Mouse (Mus musculus): Measurements from ENCODE around the gene Wdr46. TPM values are rescaled to one million over a fixed set of nuclear protein-coding genes. Genes with fewer than 3 reads are reported as not detected.

Wdr46 gene
- total RNA-seq, 1 experiment from 2014 or later = 16.1 TPM

DNA sequence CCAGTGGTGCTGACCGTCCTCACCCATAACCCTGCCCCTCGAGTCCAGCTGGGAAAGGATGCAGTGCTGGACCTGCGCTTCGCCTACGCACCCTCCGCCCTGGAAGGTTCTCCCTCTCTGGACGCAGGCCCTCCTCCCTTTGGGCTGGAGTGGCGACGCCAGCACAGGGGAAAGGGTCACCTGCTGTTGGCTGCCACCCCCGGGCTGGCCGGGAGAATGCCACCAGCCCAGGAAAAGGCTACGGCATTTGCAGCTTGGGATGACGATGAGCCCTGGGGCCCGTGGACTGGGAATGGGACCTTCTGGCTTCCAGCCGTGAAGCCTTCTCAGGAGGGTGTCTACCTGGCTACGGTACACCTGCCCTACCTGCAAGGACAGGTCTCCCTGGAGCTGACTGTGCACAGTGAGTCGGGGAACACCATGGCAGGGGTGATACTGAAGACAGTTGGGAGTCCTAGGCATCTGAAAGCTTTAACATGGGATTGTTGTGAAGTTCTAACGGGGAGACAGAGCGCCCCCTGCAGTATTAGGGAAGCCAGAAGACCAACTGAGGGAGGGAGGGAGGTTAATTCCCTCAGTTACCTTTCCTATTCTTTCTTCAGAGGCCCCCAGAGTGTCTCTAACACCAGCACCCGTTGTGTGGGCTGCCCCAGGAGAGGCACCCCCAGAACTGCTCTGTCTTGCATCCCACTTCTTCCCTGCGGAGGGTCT lies 14.9 kb upstream of the Wdr46 start:
- ATAC-seq (ENCODE audit: extremely low read depth, insufficient number of reproducible peaks, low FRiP score, poor library complexity, severe bottlenecking) = no peak

DNA sequence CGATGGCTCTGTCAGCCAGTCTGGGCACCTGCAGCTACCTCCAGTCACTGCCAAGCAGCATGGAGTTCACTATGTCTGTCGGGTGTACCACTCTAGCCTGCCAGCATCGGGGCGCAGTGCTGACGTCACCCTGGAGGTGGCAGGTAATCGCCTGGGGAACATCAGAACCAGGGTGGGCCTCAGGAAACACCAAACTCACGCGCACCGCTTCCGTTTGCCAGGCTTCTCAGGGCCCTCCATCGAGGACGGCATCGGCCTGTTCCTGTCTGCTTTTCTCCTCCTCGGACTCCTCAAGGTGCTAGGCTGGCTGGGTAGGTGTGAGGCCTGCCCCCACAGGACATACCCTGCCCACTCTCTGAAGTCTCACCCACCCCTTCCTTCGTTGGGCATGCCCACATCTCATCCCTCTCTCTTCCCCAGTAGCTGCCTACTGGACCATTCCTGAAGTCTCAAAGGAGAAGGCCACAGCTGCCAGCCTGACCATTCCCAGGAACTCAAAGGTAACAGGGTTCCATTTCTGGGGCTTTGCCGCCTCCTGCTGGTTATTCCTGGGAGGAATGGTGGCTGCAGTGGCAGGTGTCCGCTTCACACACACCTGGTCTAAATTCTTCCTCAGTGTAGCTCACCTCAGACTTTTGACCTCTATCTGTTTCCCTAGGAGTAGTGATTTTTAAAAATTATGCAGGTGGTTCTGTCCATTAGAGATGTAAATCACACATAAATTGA lies 14.1 kb upstream of the Wdr46 start:
- no peak for ATAC-seq (ENCODE audit: extremely low read depth, insufficient number of reproducible peaks, low FRiP score, poor library complexity, severe bottlenecking)

DNA sequence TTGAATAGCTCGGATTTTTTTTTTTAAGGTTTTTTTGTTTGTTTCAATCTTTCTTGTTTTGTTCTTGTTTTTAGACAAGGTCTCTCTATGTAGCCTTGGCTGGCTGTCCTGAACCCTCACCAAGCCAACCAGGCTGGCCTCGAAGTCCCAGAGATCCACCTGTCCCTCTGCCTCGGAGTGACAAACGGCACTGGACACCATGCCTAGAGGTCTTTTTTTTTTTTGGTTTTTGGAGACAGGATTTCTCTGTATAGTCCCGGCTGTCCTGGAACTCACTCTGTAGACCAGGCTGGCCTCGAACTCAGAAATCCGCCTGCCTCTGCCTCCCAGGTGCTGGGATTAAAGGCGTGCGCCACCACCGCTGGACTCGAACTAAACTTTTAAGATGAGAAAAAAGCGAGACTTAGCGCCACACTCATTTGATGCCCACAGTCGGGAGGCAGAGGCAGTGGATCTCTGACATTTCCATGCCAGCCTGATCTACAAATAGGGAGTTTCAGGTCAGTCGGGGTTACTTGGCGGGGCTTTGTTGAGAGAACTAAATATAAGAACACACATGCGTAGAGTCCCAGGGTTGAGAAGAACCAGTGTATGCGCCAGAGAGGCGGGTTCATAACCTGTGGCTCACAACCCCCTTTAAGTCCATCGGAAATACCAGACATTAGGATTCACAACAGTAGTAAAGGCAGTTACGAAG lies 12.1 kb upstream of the Wdr46 start:
- ATAC-seq (ENCODE audit: extremely low read depth, insufficient number of reproducible peaks, low FRiP score, poor library complexity, severe bottlenecking) = no peak

DNA sequence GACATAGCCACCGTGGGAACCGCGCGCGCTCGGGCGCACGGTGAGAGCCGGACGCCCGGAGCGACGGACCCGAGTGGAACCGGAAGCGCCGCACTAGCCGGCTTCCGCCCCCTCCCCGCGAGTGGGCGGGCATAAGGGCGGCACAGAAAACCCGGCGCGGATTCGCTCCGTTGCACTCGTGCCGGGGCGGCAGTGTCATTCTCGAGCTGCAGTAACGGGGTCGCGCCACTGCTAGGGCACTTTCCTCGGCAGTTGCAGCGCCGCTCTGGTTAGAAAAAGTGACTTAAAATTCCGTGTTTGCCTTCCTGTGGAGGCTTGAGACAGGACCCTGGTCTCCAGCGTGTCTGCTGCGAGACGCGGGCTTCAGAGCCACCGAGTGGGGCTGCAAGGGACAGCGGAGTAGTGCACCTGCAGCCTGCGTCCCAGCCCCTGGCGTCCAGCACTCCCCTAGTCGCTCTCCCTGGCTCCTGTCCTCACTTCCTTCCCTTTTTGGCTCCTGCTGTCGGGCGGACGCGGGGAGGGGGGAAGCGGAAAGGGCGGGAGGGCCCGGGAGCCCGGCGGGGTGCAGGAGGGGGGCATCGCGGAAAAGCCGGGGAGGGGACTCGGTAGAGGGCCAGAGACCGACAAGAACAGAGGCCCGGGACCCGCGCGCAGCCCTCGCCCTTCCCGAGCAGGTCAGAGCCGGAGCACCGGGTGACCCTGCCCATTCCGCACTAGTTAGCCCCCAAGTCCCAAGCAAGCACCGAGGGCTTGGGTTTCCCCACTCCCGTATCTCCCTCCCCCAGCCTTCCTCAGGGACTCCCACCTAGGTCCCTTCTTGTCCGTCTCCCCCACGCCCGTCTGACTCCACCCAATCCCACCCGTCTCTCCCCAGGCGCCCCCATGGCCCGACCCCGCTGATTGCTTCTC lies 10.8 kb upstream of the Wdr46 start, which contains the start of gene Rgl2:
Gene Rgl2 (plus strand): TSS at position 173 of the 909 bp plus-strand sequence.
- peak; percentile 55 for ATAC-seq (ENCODE audit: extremely low read depth, insufficient number of reproducible peaks, low FRiP score, poor library complexity, severe bottlenecking)

DNA sequence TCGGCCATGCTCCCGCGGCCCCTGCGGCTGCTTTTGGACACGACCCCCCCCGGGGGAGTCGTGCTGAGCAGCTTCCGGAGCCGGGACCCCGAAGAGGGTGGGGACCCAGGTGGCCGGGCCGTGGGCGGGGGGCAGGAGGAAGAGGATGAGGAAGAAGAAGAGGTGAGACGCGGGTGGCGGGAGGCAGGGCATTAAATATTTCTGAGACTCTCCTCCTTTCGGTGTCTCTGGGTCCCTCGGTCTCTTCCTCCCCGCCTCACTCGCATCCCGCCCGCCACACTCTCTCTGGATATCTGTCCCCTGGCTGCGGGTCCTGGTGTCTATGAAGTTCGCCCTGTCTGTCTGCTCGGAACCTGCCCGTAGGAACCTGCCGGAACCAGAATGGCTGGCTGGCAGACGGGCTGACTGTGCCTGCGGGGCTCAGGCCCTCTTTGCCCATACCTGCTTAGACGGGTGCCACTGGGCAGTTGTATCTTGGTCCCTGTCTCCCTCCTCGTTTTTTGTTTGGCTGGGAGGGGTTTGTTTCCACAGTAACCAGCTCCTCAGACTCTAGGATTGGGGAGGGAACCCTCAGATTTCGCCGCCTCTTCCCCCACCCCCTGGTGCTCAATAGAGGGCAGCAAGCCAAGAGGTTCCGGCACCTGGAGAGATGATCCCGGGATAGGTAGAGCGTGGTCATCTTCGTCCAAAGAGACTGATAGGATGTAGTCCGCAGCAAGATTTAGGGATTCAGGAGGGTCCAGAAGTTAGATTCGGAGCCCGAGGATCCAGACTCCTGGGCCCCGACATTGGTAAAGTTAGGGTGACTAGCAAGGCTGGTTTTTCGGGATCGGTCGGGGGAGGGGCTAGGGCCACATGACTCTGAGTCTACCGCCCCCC lies 9.9 kb upstream of the Wdr46 start:
- ATAC-seq (ENCODE audit: extremely low read depth, insufficient number of reproducible peaks, low FRiP score, poor library complexity, severe bottlenecking) = peak; percentile 13; the same call in 1 of the 2 replicates

DNA sequence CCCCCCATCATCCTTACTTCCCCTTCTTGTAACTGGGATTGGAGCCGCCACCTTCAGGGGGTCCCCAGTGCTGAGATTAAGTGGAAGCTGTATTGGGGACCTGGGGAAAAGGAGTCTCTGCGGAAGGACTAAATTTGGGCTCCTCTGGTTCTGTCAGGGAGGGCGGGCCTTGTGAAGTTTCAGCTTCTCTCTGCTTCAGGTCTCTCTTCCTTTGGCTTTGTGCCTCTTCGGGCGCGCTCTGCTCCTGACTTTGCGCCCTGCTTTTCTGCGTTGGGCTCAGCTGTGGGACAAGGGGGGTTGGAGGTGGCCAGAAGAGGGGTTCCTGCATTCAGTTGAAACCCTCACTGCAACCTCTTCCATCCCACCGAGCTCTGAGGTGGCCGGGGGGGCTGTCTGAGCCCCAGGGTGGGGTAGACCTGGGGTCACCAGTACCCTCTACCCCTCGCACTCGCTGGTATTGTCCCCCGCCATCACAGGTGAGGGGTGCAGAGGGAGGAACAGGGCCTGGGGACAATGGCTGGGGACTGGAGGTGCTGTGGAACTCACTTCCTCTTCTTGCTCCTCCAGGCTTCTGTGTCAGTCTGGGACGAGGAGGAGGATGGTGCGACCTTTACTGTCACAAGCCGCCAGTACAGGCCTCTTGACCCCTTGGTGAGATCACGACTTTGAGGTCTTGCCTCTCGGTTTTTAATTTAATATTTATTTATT lies 9.1 kb upstream of the Wdr46 start:
- ATAC-seq (ENCODE audit: extremely low read depth, insufficient number of reproducible peaks, low FRiP score, poor library complexity, severe bottlenecking) = no peak

DNA sequence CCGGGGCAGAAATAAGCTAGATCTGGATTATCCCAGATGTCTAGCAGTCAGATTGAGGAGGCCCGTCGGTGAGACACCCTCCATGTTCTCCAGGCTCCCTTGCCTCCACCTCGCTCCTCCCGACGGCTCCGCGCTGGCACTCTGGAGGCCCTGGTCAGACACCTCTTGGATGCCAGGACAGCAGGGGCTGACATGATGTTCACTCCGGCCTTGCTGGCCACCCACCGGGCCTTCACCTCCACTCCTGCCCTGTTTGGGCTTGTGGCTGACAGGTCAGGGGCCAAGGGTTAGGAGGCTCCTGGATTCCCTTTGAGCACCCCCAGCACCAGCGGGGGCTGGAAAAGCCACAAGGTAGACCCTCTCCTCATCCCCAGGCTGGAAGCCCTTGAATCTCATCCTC lies 8.5 kb upstream of the Wdr46 start:
- no peak for ATAC-seq (ENCODE audit: extremely low read depth, insufficient number of reproducible peaks, low FRiP score, poor library complexity, severe bottlenecking)

DNA sequence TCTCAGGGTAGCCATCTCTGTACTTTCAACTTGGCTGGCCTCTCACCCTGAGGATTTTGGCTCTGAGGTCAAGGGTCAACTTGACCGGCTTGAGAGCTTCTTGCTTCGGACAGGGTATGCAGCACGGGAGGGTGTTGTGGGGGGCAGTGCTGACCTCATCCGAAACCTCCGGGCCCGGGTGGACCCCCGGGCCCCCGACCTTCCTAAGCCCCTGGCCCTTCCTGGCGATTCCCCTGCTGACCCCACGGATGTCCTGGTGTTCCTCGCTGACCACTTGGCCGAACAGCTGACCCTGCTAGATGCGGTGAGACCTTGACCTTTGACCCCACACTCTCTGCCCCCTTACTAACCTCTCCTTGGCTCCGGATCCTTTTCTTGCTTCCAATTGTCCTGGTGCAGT lies 8.0 kb upstream of the Wdr46 start:
- ATAC-seq (ENCODE audit: extremely low read depth, insufficient number of reproducible peaks, low FRiP score, poor library complexity, severe bottlenecking) = no peak

DNA sequence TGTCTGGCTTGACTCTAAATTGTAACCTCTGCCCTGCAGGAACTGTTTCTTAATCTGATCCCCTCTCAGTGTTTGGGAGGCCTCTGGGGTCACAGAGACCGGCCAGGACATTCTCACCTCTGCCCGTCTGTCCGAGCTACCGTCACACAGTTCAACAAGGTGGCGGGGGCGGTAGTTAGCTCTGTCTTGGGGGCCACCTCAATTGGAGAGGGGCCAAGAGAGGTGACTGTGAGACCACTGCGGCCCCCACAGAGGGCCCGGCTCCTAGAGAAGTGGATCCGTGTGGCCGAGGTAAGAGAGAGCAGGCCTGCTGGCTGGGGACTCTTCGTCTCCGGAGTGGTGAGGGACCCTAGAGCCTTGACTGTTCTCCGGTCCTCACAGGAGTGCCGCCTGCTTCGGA lies 7.5 kb upstream of the Wdr46 start:
- no peak for ATAC-seq (ENCODE audit: extremely low read depth, insufficient number of reproducible peaks, low FRiP score, poor library complexity, severe bottlenecking)

DNA sequence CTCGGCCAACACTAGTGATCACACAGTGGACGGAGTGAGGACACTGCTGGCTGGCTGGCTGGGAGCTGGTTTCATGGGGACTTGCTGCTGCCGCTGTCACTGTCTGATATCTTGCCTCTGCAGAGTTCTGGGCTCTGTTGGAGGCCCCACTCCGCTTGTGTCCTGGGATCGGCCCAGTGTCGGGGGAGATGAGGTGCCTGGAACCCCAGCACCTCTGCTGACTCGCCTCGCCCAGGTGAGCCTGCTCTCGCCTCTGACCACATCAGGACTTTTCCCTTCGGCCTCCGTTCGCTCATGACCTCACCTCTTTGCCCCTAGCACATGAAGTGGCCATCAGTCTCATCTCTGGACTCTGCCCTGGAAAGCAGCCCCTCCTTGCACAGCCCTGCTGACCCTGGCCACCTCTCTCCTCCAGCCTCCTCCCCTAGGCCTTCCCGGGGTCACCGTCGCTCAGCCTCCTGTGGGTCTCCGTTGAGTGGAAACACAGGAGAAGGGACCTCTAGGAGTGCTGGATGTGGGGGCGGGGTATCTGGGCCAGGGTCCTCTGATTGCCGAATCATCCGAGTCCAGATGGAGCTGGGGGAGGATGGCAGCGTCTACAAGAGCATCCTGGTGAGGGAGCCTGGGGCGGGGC lies 4.9 kb upstream of the Wdr46 start:
- ATAC-seq (ENCODE audit: extremely low read depth, insufficient number of reproducible peaks, low FRiP score, poor library complexity, severe bottlenecking) = no peak

DNA sequence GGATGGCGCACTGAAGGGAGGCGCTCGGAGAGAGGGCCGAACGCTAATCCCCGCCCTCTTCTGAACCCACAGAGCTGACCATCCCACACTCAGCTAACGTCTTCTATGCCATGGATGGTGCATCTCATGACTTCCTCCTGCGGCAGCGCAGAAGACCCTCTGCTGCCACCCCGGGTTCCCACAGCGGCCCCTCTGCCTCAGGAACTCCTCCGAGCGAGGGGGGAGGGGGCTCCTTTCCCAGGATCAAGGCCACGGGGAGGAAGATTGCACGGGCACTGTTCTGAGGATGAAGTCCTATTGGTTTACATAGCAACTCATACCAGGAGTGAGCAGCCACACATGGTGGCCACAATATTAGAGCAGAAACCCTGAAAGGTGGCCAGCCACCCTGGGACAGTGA lies 3.5 kb upstream of the Wdr46 start:
- ATAC-seq (ENCODE audit: extremely low read depth, insufficient number of reproducible peaks, low FRiP score, poor library complexity, severe bottlenecking) = no peak

DNA sequence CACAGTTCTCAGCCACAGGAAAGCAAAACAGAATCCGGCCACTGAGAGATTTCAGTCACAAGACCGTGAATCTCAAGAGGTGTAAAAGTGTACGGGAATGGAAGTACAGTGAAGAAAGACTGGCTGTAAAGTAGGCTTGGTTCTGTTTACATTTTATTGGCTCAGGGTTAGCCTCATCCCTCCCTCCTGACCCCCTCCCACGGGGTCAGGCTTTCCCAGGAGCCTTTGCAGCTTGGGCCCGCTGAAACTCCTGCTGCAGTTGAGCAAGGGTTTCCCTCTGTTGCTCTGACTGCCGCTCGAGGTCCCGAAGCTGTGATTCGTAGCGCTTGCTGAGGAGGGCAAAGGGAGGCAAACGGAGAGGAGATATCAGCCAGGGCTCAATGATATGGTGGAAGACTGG lies 1.7 kb upstream of the Wdr46 start:
- ATAC-seq (ENCODE audit: extremely low read depth, insufficient number of reproducible peaks, low FRiP score, poor library complexity, severe bottlenecking) = no peak

DNA sequence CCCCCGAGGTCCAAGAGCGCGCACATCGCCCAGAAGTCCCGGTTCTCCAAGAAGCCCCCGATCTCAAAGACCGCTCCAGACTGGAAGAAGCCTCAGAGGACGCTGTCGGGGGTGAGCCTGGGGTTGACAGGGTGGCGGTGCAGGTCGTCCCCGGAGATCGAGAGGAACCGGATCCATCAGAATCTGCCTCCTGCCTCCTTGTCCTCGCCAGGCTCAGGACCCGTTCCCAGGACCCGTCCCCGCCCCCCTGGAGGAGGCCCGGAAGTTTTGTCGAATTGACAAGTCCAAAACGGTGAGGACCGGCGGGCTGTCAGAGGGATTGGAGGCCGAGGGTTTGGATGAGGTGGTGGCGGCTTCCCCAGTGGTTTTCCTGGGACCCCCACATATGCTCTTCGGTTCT lies 521 bp downstream of the Wdr46 start:
- ATAC-seq (ENCODE audit: extremely low read depth, insufficient number of reproducible peaks, low FRiP score, poor library complexity, severe bottlenecking) = no peak

DNA sequence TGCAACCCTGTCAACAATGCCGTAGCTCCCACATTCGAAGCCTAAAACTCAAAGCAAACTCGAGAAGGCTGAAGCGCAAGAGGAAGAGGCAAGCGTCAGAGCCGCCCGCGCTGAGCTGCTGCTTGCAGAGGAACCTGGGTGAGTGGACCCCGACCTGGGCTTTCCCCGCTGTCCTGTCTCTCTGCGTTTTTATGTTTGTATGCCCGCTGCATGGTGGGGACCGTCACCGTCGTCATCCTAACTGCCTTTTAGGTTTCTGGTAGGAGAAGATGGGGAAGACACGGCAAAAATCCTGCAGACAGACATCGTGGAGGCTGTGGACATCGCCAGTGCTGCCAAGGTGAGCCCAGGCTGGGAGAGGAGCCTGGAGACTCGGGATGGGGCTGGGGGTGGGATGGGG lies 921 bp downstream of the Wdr46 start:
- ATAC-seq (ENCODE audit: extremely low read depth, insufficient number of reproducible peaks, low FRiP score, poor library complexity, severe bottlenecking) = no peak

DNA sequence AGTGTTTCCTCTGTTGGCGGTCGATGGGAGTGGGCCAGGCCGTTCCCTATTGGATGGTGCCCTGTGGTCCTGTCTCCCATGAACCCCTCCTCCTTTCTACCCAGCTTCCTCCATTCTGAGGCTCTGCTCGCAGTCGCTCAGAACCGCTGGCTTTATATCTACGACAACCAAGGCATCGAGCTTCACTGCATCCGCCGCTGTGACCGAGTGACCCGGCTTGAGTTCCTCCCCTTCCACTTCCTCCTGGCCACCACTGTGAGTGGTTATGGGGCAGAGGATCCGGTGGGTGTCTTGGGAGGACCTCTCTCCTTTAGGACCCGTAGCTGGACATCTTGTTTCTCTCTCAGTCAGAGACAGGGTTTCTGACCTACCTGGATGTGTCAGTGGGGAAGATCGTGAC lies 3.0 kb downstream of the Wdr46 start:
- ATAC-seq (ENCODE audit: extremely low read depth, insufficient number of reproducible peaks, low FRiP score, poor library complexity, severe bottlenecking) = no peak

DNA sequence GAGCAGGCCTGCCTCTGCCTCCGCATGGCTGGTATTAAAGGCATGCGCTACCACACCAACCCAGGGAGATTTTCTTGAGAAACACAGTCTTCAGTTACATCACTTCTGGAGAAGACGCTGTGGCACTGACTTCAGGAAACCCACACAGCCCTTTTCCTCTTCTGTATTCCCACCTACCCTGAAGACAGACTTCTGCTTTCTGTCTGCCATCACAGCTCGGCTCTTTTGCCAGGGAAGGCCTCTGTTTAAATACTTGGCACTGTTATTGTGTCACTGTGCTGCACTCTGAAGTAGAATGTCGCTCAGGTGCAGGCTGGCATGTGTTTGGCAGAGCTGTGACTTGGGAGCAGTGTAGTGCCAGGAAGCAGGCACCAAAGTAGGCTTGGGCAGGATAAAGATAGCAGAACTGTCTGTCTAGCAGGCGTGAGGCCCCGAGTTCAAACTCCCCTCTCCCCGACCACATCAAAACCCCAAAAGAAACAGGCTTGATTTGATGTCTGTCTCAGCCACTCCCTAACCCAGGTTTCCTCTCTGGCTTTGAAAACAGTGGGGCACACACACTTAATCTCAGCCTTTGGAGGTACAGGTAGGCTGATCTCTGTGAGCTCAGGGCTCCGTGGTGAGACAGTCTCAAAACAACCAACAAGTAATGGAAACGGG lies 7.1 kb downstream of the Wdr46 start:
- ATAC-seq (ENCODE audit: extremely low read depth, insufficient number of reproducible peaks, low FRiP score, poor library complexity, severe bottlenecking) = no peak
